Mouse (Mus musculus): ENCODE measurements around the gene Atp10a.
A peak's percentile ranks its signal among the peaks of the same experiment; 100 is the strongest.

- TF ChIP-seq CTCF (IDR thresholded peaks at IDR 0.05; ENCODE audit: borderline replicate concordance, insufficient read depth, low read depth, low read length) (peak; percentile 35; the same call in 1 of the 2 replicates), POLR2A (IDR thresholded peaks at IDR 0.05; ENCODE audit: borderline replicate concordance, insufficient read depth, low read length) (no peak)
Observed at GRCm38 (mm10) chr7:58767257-58767656, 111.3 kb downstream of the Atp10a start.

Data from cerebellum, adult 2 months (tissue).